In the genomic region with DNA sequence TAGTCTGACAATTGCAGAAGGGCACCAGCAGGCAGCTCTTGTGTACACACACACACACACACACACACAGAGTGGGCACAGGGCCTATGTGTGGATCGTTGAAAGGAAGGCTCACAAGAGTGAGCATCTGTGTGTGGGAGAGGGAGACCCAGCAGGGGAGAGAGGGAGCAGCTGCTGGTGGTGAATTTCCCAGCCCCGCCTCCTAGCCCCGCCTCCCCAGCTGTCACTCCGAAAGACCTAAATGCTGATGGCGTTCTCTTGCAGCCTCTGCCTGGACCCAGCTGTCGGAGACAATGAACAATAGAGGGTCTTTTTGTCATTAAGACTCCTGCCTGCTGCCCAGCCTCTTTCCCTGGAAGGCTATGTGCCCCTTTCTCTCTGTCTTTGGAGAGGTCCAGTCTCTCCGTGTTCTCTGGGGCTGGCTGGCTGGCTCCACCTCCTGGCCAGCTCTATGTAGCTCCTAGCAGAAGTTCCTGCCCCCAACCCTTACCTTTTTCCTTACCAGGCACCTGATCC, we compare ENCODE assay signal across 8 mouse cellular contexts. TPM values are rescaled to one million over a fixed set of nuclear protein-coding genes. Genes with fewer than 3 reads are reported as not detected.
DNase-seq lines count a peak whose midpoint lies in the region; ATAC-seq and TF ChIP-seq lines count a peak whose summit lies in the region.

No protein-coding gene starts in this region.

- in situ Hi-C loops in Patski (cut with MboI; ENCODE audit: low pct_unique_long_range_greater_than_20kb), result loop anchor here (5.0 to 25.0 kb wide), 3 partner anchors 48 to 267 kb away; partner anchors contain the start of gene Cd300e

- no peak for TF ChIP-seq CTCF in Patski (IDR thresholded peaks at IDR 0.05)

- peak; percentile 31 for ATAC-seq in Patski
- ATAC-seq in forebrain, embryonic 16.5 days, result peak; percentile 89
- peak; percentile 86 for ATAC-seq in hindbrain, embryonic 13.5 days (ENCODE audit: low FRiP score)

- POLR2A ChIA-PET in Patski (lab: Charles Lee), result interaction anchor here (1.1 kb wide), 1 partner anchor 16 kb away, joined by 3 read pairs; no protein-coding TSS in a partner anchor

- DNase-seq in Patski (ENCODE audit: low read depth, low spot score), result no peak
- peak; percentile 96 for DNase-seq in cerebellum, adult 11-12 months
- DNase-seq in layer of hippocampus, postnatal 36 days, result peak; percentile 94
- DNase-seq in lung, postnatal 14 days, result peak; percentile 20
- peak; percentile 93 to 94 for DNase-seq in right cerebral cortex, adult 2 months (ENCODE audit: low spot score in 2 of 2)
- no peak for DNase-seq in MN1 (ENCODE audit: low spot score)

- peaks cover 53% of the 10 kb centered on the region for H3K4me1 ChIP-seq in forebrain, embryonic 16.5 days (replicated peaks; ENCODE audit: control insufficient read depth, insufficient read depth, low read length)
- peaks cover 68% of the 10 kb centered on the region for H3K4me1 ChIP-seq in hindbrain, embryonic 13.5 days (replicated peaks)

- H3K4me2 ChIP-seq in forebrain, embryonic 16.5 days (ENCODE audit: low read length), result peak overlapping the region; percentile 46
- peak overlapping the region; percentile 91 for H3K4me2 ChIP-seq in hindbrain, embryonic 13.5 days

- H3K27me3 ChIP-seq in Patski, result peaks cover 34% of the 10 kb centered on the region
- H3K27me3 ChIP-seq in forebrain, embryonic 16.5 days (replicated peaks; ENCODE audit: control insufficient read depth, insufficient read depth, low read length), result 0 out of 2 replicates have a peak, but pooled peaks cover under 1% of the 10 kb centered on the region
- peaks cover 26% of the 10 kb centered on the region for H3K27me3 ChIP-seq in hindbrain, embryonic 13.5 days

- WGBS in forebrain, embryonic 16.5 days, result 0% methylated on average over 7 of the region's 7 CpGs
- 0% methylated on average over 7 of the region's 7 CpGs for WGBS in hindbrain, embryonic 13.5 days

- H3K9me3 ChIP-seq in forebrain, embryonic 16.5 days (ENCODE audit: control insufficient read depth, low read length), result no peaks in the 10 kb centered on the region
- H3K9me3 ChIP-seq in hindbrain, embryonic 13.5 days, result no peaks in the 10 kb centered on the region

- CTCF ChIA-PET in Patski (lab: Charles Lee), result interaction anchor here (1.3 to 4.4 kb wide), 4 partner anchors 12 to 126 kb away, joined by 3 to 17 read pairs (median 4); no protein-coding TSS in a partner anchor

- no peaks in the 10 kb centered on the region for H3K36me3 ChIP-seq in forebrain, embryonic 16.5 days (ENCODE audit: control insufficient read depth, insufficient read depth)
- H3K36me3 ChIP-seq in hindbrain, embryonic 13.5 days, result no peaks in the 10 kb centered on the region

- H3K27ac ChIP-seq in forebrain, embryonic 16.5 days (ENCODE audit: low read length), result peak overlapping the region; percentile 94
- peak overlapping the region; percentile 98 for H3K27ac ChIP-seq in hindbrain, embryonic 13.5 days

- peak overlapping the region; percentile 40 for H3K4me3 ChIP-seq in forebrain, embryonic 16.5 days (replicated peaks; ENCODE audit: low read length)
- H3K4me3 ChIP-seq in hindbrain, embryonic 13.5 days, result peak overlapping the region; percentile 38

- peak overlapping the region; percentile 41 for H3K9ac ChIP-seq in forebrain, embryonic 16.5 days (replicated peaks; ENCODE audit: low read depth, low read length)
- H3K9ac ChIP-seq in hindbrain, embryonic 13.5 days, result peak overlapping the region; percentile 56

RNA-seq across cellular contexts. Expression of gene Btbd17, which starts 0.5 kb away (rescaled TPM):
- polyA plus RNA-seq in Patski (2021), result 0.45 TPM
- polyA plus RNA-seq in forebrain, embryonic 16.5 days (2015; fragmentation: Nextera tagmentation; extraction: Ambion mirVana), result 18.5 and 19.4 TPM in 2 replicates
- 21.4 and 22.3 TPM in 2 replicates for polyA plus RNA-seq in hindbrain, embryonic 13.5 days (2015; fragmentation: Nextera tagmentation; extraction: Ambion mirVana)
- 10 to 100 TPM; 24.1 to 24.6 TPM for total RNA-seq in layer of hippocampus, postnatal 36 days (2021)

RNA-seq across cellular contexts. Expression of gene Gpr142, which starts 3.4 kb away (rescaled TPM):
- polyA plus RNA-seq in Patski (2021), result 0.12 TPM
- polyA plus RNA-seq in forebrain, embryonic 16.5 days (2015; fragmentation: Nextera tagmentation; extraction: Ambion mirVana), result not detected in 2 replicates
- not detected in 2 replicates for polyA plus RNA-seq in hindbrain, embryonic 13.5 days (2015; fragmentation: Nextera tagmentation; extraction: Ambion mirVana)
- total RNA-seq in layer of hippocampus, postnatal 36 days (2021), result not detected

RNA-seq across cellular contexts. Expression of gene Kif19a, which starts 30.1 kb away (rescaled TPM):
- 0.49 TPM for polyA plus RNA-seq in Patski (2021)
- polyA plus RNA-seq in forebrain, embryonic 16.5 days (2015; fragmentation: Nextera tagmentation; extraction: Ambion mirVana), result 0.26 and 0.66 TPM in 2 replicates
- 1.2 and 1.3 TPM in 2 replicates for polyA plus RNA-seq in hindbrain, embryonic 13.5 days (2015; fragmentation: Nextera tagmentation; extraction: Ambion mirVana)
- 1 to 10 TPM; 4.0 to 6.1 TPM for total RNA-seq in layer of hippocampus, postnatal 36 days (2021)

RNA-seq across cellular contexts. Expression of gene Gprc5c, which starts 55.7 kb away (rescaled TPM):
- 234 TPM for polyA plus RNA-seq in Patski (2021)
- polyA plus RNA-seq in forebrain, embryonic 16.5 days (2015; fragmentation: Nextera tagmentation; extraction: Ambion mirVana), result 6.1 and 7.0 TPM in 2 replicates
- polyA plus RNA-seq in hindbrain, embryonic 13.5 days (2015; fragmentation: Nextera tagmentation; extraction: Ambion mirVana), result 9.9 and 11.9 TPM in 2 replicates
- 1 to 10 TPM; 3.6 to 5.1 TPM for total RNA-seq in layer of hippocampus, postnatal 36 days (2021)

Comparison
In these comparisons a context has a peak if more than half of its experiments do, and no peak if none do; other contexts are left out.
1. ATAC-seq: peak in every context shown above with its lines; median percentile 89 in forebrain, embryonic 16.5 days; 86 in hindbrain, embryonic 13.5 days; 31 in Patski.
2. DNase-seq: peak in cerebellum, adult 11-12 months (single experiment), layer of hippocampus, postnatal 36 days (2 of 2), lung, postnatal 14 days (single experiment) and right cerebral cortex, adult 2 months (2 of 2); none in Patski (single experiment) and MN1 (single experiment).
3. RNA of gene Btbd17, which starts 0.5 kb away (polyA plus RNA-seq): 21.4 to 22.3 TPM in hindbrain, embryonic 13.5 days and 18.5 to 19.4 TPM in forebrain, embryonic 16.5 days; 0.45 TPM in Patski (single experiment); every median in the first group is over 10 times any median in the second.